Mouse (Mus musculus): ENCODE measurements around the gene Evi5. TPM values are rescaled to one million over a fixed set of nuclear protein-coding genes. Genes with fewer than 3 reads are reported as not detected.

Gene Evi5
- polyA plus RNA-seq, 1 experiment from 2014 or later, result 44.2 TPM

- no peaks in the 10 kb centered on the region for H3K36me3 ChIP-seq (ENCODE audit: control insufficient read depth, insufficient read depth, low read length)
- no peak overlapping the region for H3K27ac ChIP-seq (ENCODE audit: low read depth, low read length)
- no peak overlapping the region for H3K4me2 ChIP-seq
- H3K4me1 ChIP-seq (ENCODE audit: control insufficient read depth, insufficient read depth, low read length), result peaks cover 6% of the 10 kb centered on the region; the same call in 1 of the 2 replicates
- no peak for DNase-seq (ENCODE audit: low spot score, missing footprints)
- H3K9ac ChIP-seq (ENCODE audit: low read length), result no peak overlapping the region
- no peak for ATAC-seq (ENCODE audit: low FRiP score)
- H3K4me3 ChIP-seq (ENCODE audit: low read depth, low read length), result no peak overlapping the region
- 58% methylated on average over 3 of the region's 3 CpGs for WGBS
- H3K27me3 ChIP-seq (ENCODE audit: control insufficient read depth, insufficient read depth, low read length), result peaks cover 25% of the 10 kb centered on the region
- no peaks in the 10 kb centered on the region for H3K9me3 ChIP-seq (ENCODE audit: control insufficient read depth, low read length)
Observed at GRCm38 (mm10) chr5:107731408-107731807, 143.5 kb downstream of the Evi5 start.

DNA sequence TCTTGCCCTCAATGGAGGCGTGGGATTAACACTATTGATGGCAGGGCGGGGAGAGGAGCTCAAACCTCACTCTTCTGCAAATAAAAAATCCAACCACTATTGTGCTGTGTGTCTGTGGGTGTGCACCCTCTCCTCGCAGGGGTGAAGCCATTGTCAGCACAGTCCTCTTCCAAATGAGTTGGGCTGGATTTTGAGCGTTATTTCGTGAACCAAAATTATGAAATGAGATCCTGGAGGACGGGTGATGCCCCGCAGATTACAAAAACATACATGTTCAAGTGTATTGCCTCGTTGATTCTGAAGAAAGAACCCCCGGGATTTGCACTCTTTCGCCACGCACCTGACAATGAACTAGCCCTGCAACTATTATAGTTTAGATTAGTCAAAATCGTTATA is 147.9 kb downstream of the Evi5 start:
- ATAC-seq (ENCODE audit: low FRiP score), result no peak
- H3K4me1 ChIP-seq (ENCODE audit: control insufficient read depth, insufficient read depth, low read length), result peaks cover 31% of the 10 kb centered on the region
- no peak for DNase-seq (ENCODE audit: low spot score, missing footprints)

GRCm38 (mm10) chr5:107726281-107727006 is 148.5 kb downstream of the Evi5 start:
- peak overlapping the region; percentile 27 for H3K4me3 ChIP-seq (ENCODE audit: low read depth, low read length)
- H3K4me2 ChIP-seq, result peak overlapping the region; percentile 27
- H3K36me3 ChIP-seq (ENCODE audit: control insufficient read depth, insufficient read depth, low read length), result no peaks in the 10 kb centered on the region
- WGBS, result 0% methylated on average over 57 of the region's 57 CpGs
- peak; percentile 94 for DNase-seq (ENCODE audit: low spot score, missing footprints)
- no peaks in the 10 kb centered on the region for H3K9me3 ChIP-seq (ENCODE audit: control insufficient read depth, low read length)
- H3K27ac ChIP-seq (ENCODE audit: low read depth, low read length), result no peak overlapping the region; the same call in 1 of the 2 replicates
- H3K4me1 ChIP-seq (ENCODE audit: control insufficient read depth, insufficient read depth, low read length), result peaks cover 35% of the 10 kb centered on the region
- peaks cover 75% of the 10 kb centered on the region for H3K27me3 ChIP-seq (ENCODE audit: control insufficient read depth, insufficient read depth, low read length)
- ATAC-seq (ENCODE audit: low FRiP score), result no peak
- no peak overlapping the region for H3K9ac ChIP-seq (ENCODE audit: low read length)

More for the DNA sequence above, 147.9 kb downstream of the Evi5 start:
- WGBS, result 14% methylated on average over 12 of the region's 12 CpGs
- Histone ChIP-seq H3K27ac (ENCODE audit: low read depth, low read length) (no peak overlapping the region; the same call in 1 of the 2 replicates), H3K4me2 (peak overlapping the region; percentile 27; the same call in 1 of the 2 replicates), H3K27me3 (ENCODE audit: control insufficient read depth, insufficient read depth, low read length) (peaks cover 70% of the 10 kb centered on the region), H3K36me3 (ENCODE audit: control insufficient read depth, insufficient read depth, low read length) (no peaks in the 10 kb centered on the region), H3K9me3 (ENCODE audit: control insufficient read depth, low read length) (no peaks in the 10 kb centered on the region), H3K9ac (ENCODE audit: low read length) (no peak overlapping the region), H3K4me3 (ENCODE audit: low read depth, low read length) (0 out of 2 replicates have a peak overlapping the region, but pooled peaks have one; percentile 27)

DNA sequence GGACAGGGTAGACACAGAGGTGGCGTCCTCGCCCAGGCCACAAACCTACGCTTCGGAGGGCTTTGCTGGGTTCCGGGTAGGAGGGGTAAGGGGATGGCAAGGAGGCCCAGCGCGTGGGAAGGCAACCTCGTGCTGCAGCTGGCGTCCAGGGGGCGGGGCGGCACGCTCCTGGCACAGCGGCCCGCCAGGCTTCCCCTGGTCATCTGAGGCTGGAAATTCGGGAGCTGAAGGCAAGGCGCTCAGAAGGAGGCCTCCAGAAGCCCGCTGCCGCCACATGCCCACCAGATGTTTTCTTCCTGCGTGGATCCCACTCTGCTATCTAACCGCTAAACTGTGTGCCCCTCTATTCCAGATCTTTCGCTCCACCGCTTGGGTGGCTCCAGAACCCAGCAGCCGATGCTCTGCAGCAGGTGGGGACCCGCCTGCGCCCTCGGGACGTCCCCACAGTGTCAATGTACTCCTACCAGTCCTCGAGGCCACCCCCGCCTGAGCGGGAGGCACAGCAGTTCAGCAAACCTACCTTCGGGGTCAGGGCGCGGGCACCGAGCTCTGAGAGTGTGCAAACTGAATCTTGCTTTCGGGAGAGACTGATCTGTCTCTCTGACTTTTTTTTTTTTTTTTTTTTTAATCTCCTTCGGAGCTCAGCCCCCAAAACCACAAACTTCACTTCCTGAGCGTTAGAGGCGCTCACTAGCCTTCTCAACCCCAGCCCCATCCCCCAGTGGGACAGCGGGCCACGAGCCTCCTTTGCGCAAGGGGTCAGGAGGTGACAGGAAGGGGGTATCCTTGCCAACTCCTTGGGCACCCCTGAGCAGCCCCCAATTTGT is 149.3 kb downstream of the Evi5 start, which contains the start of gene Gfi1:
Gene Gfi1 (minus strand): TSS at position 602 of the 827 bp plus-strand sequence.
- Histone ChIP-seq H3K9ac (ENCODE audit: low read length) (no peak within 1 kb of the TSS), H3K27me3 (ENCODE audit: control insufficient read depth, insufficient read depth, low read length) (peaks cover 83% of the 10 kb centered on the region), H3K27ac (ENCODE audit: low read depth, low read length) (no peak within 1 kb of the TSS; the same call in 1 of the 2 replicates), H3K4me2 (peak within 1 kb of the TSS; percentile 27), H3K4me3 (ENCODE audit: low read depth, low read length) (peak within 1 kb of the TSS; percentile 27), H3K36me3 (ENCODE audit: control insufficient read depth, insufficient read depth, low read length) (no peaks in the 10 kb centered on the region), H3K4me1 (ENCODE audit: control insufficient read depth, insufficient read depth, low read length) (peaks cover 39% of the 10 kb centered on the region), H3K9me3 (ENCODE audit: control insufficient read depth, low read length) (no peaks in the 10 kb centered on the region)
- ATAC-seq (ENCODE audit: low FRiP score), result peak; percentile 23; the same call in 1 of the 2 replicates
- WGBS, result 1% methylated on average over 41 of the region's 41 CpGs
- no peak for DNase-seq (ENCODE audit: low spot score, missing footprints)

GRCm38 (mm10) chr5:107724661-107725434 is 150.1 kb downstream of the Evi5 start:
- Histone ChIP-seq H3K27ac (ENCODE audit: low read depth, low read length) (no peak overlapping the region), H3K9ac (ENCODE audit: low read length) (no peak overlapping the region), H3K4me3 (ENCODE audit: low read depth, low read length) (no peak overlapping the region), H3K4me2 (peak overlapping the region; percentile 26), H3K36me3 (ENCODE audit: control insufficient read depth, insufficient read depth, low read length) (no peaks in the 10 kb centered on the region), H3K27me3 (ENCODE audit: control insufficient read depth, insufficient read depth, low read length) (peaks cover 91% of the 10 kb centered on the region), H3K4me1 (ENCODE audit: control insufficient read depth, insufficient read depth, low read length) (peaks cover 39% of the 10 kb centered on the region), H3K9me3 (ENCODE audit: control insufficient read depth, low read length) (no peaks in the 10 kb centered on the region)
- ATAC-seq (ENCODE audit: low FRiP score) (no peak), DNase-seq (ENCODE audit: low spot score, missing footprints) (peak; percentile 97)
- under 1% methylated on average over 52 of the region's 52 CpGs for WGBS

- Histone ChIP-seq H3K9me3 (ENCODE audit: control insufficient read depth, low read length) (no peaks in the 10 kb centered on the region), H3K4me1 (ENCODE audit: control insufficient read depth, insufficient read depth, low read length) (peaks cover 39% of the 10 kb centered on the region), H3K27me3 (ENCODE audit: control insufficient read depth, insufficient read depth, low read length) (peaks cover 99% of the 10 kb centered on the region), H3K4me3 (ENCODE audit: low read depth, low read length) (no peak overlapping the region), H3K4me2 (0 out of 2 replicates have a peak overlapping the region, but pooled peaks have one; percentile 15), H3K9ac (ENCODE audit: low read length) (no peak overlapping the region), H3K36me3 (ENCODE audit: control insufficient read depth, insufficient read depth, low read length) (no peaks in the 10 kb centered on the region), H3K27ac (ENCODE audit: low read depth, low read length) (no peak overlapping the region)
- no peak for ATAC-seq (ENCODE audit: low FRiP score)
- peak; percentile 96 for DNase-seq (ENCODE audit: low spot score, missing footprints)
- 2% methylated on average over 49 of the region's 49 CpGs for WGBS
Observed at GRCm38 (mm10) chr5:107723541-107724511, 151.1 kb downstream of the Evi5 start.

- WGBS, result 1% methylated on average over 34 of the region's 34 CpGs
- no peak overlapping the region for H3K27ac ChIP-seq (ENCODE audit: low read depth, low read length)
- H3K4me2 ChIP-seq, result 0 out of 2 replicates have a peak overlapping the region, but pooled peaks have one; percentile 15
- ATAC-seq (ENCODE audit: low FRiP score), result no peak
- peaks cover 39% of the 10 kb centered on the region for H3K4me1 ChIP-seq (ENCODE audit: control insufficient read depth, insufficient read depth, low read length)
- H3K36me3 ChIP-seq (ENCODE audit: control insufficient read depth, insufficient read depth, low read length), result no peaks in the 10 kb centered on the region
- no peaks in the 10 kb centered on the region for H3K9me3 ChIP-seq (ENCODE audit: control insufficient read depth, low read length)
- DNase-seq (ENCODE audit: low spot score, missing footprints), result peak; percentile 95
- H3K4me3 ChIP-seq (ENCODE audit: low read depth, low read length), result no peak overlapping the region; the same call in 1 of the 2 replicates
- H3K9ac ChIP-seq (ENCODE audit: low read length), result no peak overlapping the region
- H3K27me3 ChIP-seq (ENCODE audit: control insufficient read depth, insufficient read depth, low read length), result peaks cover 97% of the 10 kb centered on the region
Observed at GRCm38 (mm10) chr5:107722661-107723532, 152.0 kb downstream of the Evi5 start.
